Mouse (Mus musculus) spleen, adult 12 weeks (tissue): ENCODE data around the gene Dstyk.
"Not testable (repeated sequence)": the region's sequence is repeated elsewhere in the genome, so short reads cannot be mapped to it uniquely, and the experiment has no call there.

Experiments
- DNase-seq: peaks from one replicate; pipeline ENCODE4 v3.0.0; 2022; ENCODE audit warnings: low spot score

Dstyk gene

GRCm38 (mm10) chr1:132436960-132437359, 19.6 kb downstream of the Dstyk start:
- DNase-seq = no peak

GRCm38 (mm10) chr1:132437389-132437788, 20.0 kb downstream of the Dstyk start:
- DNase-seq = no peak

GRCm38 (mm10) chr1:132440896-132441435, 23.6 kb downstream of the Dstyk start:
- DNase-seq = no peak

DNA sequence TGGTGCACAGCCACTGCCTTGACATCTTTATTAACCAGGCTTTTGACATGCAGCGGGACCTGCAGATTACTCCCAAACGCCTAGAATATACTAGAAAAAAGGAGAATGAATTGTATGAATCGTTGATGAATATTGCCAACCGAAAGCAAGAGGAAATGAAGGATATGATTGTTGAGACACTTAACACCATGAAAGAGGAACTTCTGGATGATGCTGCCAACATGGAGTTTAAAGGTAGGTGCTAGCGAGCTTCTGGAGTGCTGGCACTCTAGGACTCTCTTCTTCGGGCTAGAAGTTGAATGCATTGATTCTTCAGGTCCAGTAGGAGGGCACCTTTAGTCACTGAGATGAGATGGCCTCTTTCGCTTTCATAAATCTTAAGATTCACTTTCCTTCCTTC, 32.4 kb downstream of the Dstyk start:
- no peak for DNase-seq

DNA sequence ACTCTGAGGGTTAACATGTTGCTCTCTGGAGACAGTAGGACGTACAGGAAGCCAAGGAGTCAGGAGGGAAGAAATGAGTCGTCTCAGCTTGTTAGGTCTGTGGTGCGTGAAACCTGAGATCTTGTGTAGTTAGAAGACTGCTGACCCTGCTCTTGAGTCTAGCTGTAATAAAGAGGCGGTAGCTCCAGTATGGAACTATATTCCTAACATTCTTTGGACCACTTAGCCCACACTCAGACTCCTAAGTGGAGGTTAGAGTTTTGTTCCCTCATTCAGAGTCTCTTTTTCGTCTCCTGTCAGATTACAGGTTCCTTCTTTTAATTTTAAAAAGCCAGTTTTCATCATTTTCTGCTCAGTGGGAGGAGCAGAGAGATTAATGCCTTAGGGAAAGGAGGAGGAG, 47.3 kb downstream of the Dstyk start:
- DNase-seq = no peak

DNA sequence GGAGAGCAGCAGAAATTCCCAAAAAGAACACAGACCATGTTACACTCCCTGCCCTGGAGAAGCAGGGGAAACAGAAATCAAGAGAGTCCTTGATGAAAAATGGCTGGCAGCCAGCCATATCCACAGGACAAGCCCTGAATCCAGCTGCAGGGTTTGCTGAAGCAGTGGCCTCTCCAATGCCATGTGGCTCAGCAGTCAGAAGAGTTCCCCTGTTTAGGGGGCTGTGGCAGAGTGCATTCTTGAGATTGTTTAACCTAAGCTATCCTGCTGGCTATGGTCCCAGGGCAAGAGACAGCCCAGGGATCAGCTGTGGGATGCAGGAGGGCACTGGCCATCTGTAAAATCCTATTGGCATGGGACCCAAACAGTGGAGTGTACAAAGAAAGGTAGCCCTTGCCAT, 51.6 kb downstream of the Dstyk start:
- DNase-seq = no peak

GRCm38 (mm10) chr1:132469519-132469918, 52.2 kb downstream of the Dstyk start:
- no peak for DNase-seq

DNA sequence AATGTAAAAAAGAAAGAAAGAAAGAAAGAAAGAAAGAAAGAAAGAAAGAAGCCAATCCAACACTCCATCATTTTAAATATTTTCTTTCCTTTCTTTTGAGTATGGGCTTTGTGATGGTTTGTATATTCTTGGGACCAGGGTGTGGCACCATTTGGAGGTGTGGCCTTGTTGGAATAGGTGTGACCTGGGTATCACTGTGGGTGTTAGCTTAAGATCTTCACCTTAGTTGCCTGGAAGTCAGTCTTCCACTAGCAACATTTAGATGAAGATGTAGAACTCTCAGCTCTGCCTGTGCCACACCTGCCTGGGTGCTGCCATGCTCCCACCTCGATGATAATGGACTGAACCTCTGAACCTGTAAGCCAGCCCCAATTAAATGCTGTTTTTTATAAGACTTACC, 52.7 kb downstream of the Dstyk start:
- DNase-seq = not testable (repeated sequence)

- DNase-seq = no peak
Measured at GRCm38 (mm10) chr1:132471032-132471431, 53.7 kb downstream of the Dstyk start.

DNA sequence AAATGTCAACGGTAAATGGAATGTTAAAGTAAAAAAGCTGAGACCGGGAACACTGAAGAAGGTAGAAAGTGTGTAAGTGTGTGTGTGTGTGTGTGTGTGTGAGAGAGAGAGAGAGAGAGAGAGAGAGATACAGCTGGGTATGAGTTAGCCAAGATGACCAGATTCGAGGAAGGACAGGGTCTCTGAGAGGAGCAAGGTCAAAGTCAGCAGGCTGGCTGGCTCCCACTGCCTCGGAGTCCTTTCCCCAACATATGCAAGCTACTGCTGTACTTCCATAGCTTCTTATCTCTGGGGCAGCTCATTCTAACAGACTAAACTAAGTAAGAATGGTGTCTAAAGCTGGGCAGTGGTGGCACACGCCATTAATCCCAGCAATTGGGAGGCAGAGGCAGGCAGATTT, 54.1 kb downstream of the Dstyk start:
- DNase-seq = no peak

GRCm38 (mm10) chr1:132472537-132472936, 55.2 kb downstream of the Dstyk start:
- DNase-seq = no peak

- no peak for DNase-seq
Measured at GRCm38 (mm10) chr1:132474496-132474895, 57.1 kb downstream of the Dstyk start.

DNA sequence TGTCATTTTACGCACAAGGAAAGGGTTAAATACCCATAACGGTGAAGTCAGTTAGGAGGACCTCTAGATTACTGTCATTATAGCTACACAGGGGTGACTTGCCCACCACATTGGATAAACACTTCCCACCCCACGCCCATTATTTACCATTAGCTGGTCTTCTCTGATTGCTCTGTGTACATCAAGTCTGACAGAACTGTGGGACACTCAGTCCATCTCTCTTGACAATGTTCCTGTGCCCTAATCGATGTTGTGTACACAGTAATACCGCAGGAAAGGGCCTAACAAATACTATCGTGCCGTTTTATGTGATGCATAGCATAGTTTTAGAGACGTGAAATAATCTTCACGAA, 59.2 kb downstream of the Dstyk start:
- no peak for DNase-seq

- DNase-seq = peak; percentile 77
Measured at GRCm38 (mm10) chr1:132476928-132477691, 59.8 kb downstream of the Dstyk start, which contains the start of gene Rbbp5. TSS of gene Rbbp5 (plus strand) at chr1:132477365.

DNA sequence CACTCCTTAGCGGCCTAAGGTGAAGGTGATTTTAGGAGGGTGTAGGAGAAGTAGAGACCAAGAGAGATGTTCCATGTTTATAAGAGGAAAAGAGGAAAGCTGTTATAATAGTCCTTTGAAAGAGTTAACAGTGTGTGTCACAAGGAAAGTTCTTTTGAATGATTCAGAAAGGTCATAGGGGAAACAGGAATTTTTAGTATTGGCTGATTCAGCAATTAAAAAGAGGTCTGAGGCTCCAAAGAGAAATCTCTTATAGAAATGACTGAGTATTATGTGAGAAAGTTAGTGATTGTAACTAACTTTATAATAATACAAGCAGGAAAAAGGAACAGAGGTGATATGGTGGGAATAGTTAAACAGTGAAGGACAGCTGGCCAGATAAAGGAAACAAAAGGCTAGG, 62.1 kb downstream of the Dstyk start:
- DNase-seq = no peak

DNA sequence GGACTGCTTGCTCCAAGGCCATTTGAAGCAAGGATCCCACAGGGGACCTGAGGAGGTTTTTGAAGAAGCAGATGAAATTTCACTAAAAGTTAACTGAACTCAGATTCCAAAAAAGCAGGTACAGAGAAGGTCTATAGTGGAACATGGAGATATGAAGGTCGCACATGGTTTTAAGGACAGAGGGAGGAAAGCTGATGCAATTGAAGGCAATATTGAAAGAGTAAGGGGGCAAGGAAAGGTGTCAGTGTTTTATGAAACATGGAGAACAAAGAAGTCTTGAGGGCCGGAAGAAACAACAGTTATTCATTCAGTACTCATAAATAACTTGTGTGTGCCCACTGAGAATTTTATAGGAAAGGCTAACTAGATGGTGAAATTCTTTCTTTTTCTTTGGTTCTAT, 64.3 kb downstream of the Dstyk start:
- DNase-seq = no peak

DNA sequence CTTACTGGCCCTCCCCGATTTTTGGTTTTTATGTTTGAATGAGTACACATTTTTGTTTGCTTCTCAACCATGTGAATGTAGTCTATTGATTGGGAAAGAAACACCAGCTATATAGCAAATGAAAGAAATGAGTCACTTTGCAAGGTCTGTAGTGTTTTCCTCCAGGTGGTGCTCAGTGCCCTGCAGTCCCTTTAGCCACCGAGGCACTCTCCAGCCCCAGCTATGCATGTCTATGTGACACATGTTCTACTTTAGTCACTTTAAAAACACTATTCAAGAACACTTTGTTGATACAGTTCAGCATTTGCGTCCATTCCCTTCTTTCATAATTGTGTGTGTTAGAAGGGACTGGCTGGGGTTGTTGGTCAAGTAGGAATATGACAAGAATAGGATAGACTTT, 65.9 kb downstream of the Dstyk start:
- no peak for DNase-seq

GRCm38 (mm10) chr1:132483759-132484158, 66.4 kb downstream of the Dstyk start:
- no peak for DNase-seq

DNA sequence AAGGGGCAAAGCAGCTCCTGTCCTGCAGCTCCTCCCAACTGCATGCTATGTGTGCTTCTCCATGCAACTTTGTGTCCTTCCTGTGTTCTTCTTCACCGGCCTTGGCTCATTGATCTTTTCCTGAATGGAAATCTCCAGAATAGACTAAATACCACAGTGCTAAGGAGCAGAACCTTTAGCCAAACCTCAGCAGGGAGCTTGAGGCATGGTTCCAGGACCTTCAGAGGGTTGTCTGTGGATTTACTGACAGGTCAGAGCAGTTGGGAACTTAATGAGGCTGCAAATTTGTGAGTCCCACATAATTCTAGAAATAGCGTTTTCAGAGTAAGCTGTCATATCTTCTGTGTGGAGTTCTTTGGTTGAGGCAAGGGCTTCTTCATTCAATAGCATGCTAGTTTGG, 83.2 kb downstream of the Dstyk start:
- no peak for DNase-seq

DNA sequence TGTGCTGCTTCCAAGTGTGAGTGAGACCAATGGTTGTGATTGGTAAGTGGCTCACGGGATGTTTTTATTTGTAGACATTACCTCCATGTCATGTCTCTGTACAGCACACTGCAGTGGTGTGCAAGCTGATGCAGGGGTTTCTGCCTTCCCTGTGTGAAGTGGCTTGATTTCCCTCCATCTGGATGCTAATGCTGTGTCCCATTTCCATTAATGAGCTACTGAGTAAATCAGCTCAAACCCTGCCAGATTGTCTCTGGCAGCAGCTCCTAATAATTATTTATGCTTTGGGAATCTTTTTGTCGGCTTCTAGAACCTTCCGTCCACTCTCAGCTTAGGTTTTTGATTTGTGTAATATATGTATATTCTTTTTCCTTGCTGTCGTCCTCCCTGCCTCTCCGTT, 87.8 kb downstream of the Dstyk start:
- DNase-seq = no peak

DNA sequence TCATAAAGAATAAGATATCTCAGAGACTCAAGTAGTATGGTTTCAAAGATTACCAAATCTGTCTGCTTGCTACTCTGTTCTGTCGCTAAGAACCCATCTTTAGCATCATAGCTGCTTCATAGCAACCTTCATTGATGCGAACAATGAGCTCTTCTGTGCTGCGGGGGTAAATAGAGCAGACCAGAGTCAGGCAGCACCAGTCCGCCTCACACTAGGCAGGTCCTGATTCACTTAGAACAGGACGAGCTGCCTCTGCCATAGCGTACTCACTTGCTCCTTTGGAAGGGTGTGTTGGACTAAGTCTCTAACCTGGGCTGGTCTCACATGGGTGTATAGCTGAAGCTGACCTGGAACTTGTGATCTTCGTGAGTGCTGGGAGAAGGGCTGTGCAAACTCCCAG, 88.7 kb downstream of the Dstyk start, which contains the start of gene Tmem81:
Gene Tmem81, plus strand, starts transcription at position 173 of the 400 bp plus-strand sequence.
- DNase-seq = no peak

GRCm38 (mm10) chr1:132506656-132507055, 89.3 kb downstream of the Dstyk start:
- no peak for DNase-seq

- DNase-seq = no peak
Measured at GRCm38 (mm10) chr1:132509771-132510170, 92.4 kb downstream of the Dstyk start.

- no peak for DNase-seq
Measured at GRCm38 (mm10) chr1:132511521-132511920, 94.2 kb downstream of the Dstyk start.
